Mouse (Mus musculus) myocyte (in vitro differentiated cells): ENCODE results near the gene Mrtfa. TPM values are rescaled to one million over a fixed set of nuclear protein-coding genes. Genes with fewer than 3 reads are reported as not detected.
A peak's percentile ranks its signal among the peaks of the same experiment; 100 is the strongest.

Source experiments
- H3K27me3 ChIP-seq: one replicate; pipeline ENCODE4 v1.6.1; 2011; ENCODE audit not compliant: control insufficient read depth, insufficient read depth, insufficient read length
- H3K36me3 ChIP-seq: one replicate; pipeline ENCODE4 v1.6.1; 2011; ENCODE audit not compliant: control insufficient read depth, insufficient read depth
- H3K4me2 ChIP-seq: one replicate; pipeline ENCODE4 v1.6.1; 2011; ENCODE audit warnings: low read depth, control low read depth
- H3K4me3 ChIP-seq: one replicate; pipeline ENCODE4 v1.5.1; 2011; ENCODE audit warnings: mild to moderate bottlenecking, control low read depth, moderate library complexity
- H3K79me2 ChIP-seq: one replicate; pipeline ENCODE4 v1.6.1; 2011; ENCODE audit not compliant: control insufficient read depth, insufficient read depth
- H3ac ChIP-seq: one replicate; pipeline ENCODE4 v1.6.1; 2011; ENCODE audit not compliant: control insufficient read depth, insufficient read length
- CEBPB ChIP-seq: IDR thresholded peaks from 2 replicates; pipeline ENCODE4 v1.6.1; 2011; ENCODE audit warnings: mild to moderate bottlenecking, moderate library complexity; ENCODE audit not compliant: poor library complexity, insufficient read depth, severe bottlenecking
- E2F4 ChIP-seq: IDR thresholded peaks from one replicate; pipeline ENCODE4 v1.6.1; 2011; ENCODE audit warnings: mild to moderate bottlenecking, control low read depth, moderate library complexity; ENCODE audit not compliant: insufficient read depth
- MAX ChIP-seq: IDR thresholded peaks from one replicate; pipeline ENCODE4 v1.6.1; 2011; ENCODE audit warnings: low read depth, mild to moderate bottlenecking, control low read depth
- MYOD1 ChIP-seq, 3 experiments: IDR thresholded peaks; one replicate each; pipeline ENCODE4 v1.6.1; 2011; ENCODE audit warnings: control low read depth in 2 of 3, low read depth in 2 of 3, mild to moderate bottlenecking in 2 of 3, moderate library complexity in 1 of 3; ENCODE audit not compliant: insufficient read length in 2 of 3, control insufficient read depth in 1 of 3
- MYOG ChIP-seq, 3 experiments: IDR thresholded peaks; one replicate each; pipeline ENCODE4 v1.6.1; 2011; ENCODE audit warnings: control low read depth in 2 of 3, low read depth in 2 of 3, mild to moderate bottlenecking in 2 of 3; ENCODE audit not compliant: insufficient read length in 2 of 3, control insufficient read depth in 1 of 3, insufficient read depth in 1 of 3
- POLR2A ChIP-seq: IDR thresholded peaks from one replicate; pipeline ENCODE4 v1.6.1; 2011; ENCODE audit warnings: low read depth, mild to moderate bottlenecking, control low read depth, moderate library complexity; ENCODE audit not compliant: insufficient read length
- POLR2AphosphoS2 ChIP-seq: IDR thresholded peaks from one replicate; pipeline ENCODE4 v1.6.1; 2011; ENCODE audit warnings: low read depth, control low read depth; ENCODE audit not compliant: insufficient read length
- REST ChIP-seq: IDR thresholded peaks from one replicate; pipeline ENCODE4 v1.6.1; 2011; ENCODE audit warnings: mild to moderate bottlenecking, control low read depth, moderate library complexity; ENCODE audit not compliant: insufficient read depth, insufficient read length
- SRF ChIP-seq: IDR thresholded peaks from one replicate; pipeline ENCODE4 v1.6.1; 2011; ENCODE audit warnings: low read depth; ENCODE audit not compliant: control insufficient read depth, insufficient read length
- TCF12 ChIP-seq: IDR thresholded peaks from one replicate; pipeline ENCODE4 v1.6.1; 2011; ENCODE audit warnings: mild to moderate bottlenecking, control low read depth; ENCODE audit not compliant: poor library complexity, insufficient read depth, severe bottlenecking
- TCF3 ChIP-seq: IDR thresholded peaks from one replicate; pipeline ENCODE4 v1.6.1; 2011; ENCODE audit warnings: low read depth, control low read depth; ENCODE audit not compliant: insufficient read length
- USF1 ChIP-seq: IDR thresholded peaks from one replicate; pipeline ENCODE4 v1.6.1; 2011; ENCODE audit warnings: low read depth, mild to moderate bottlenecking, control low read depth, moderate library complexity
- polyA plus RNA-seq: library from polyadenylated mRNA; unstranded; fragments of >200 nt; fragmentation: generic; extraction: Trizol; gene quantifications from one replicate; pipeline ENCODE4 v1.2.1, GENCODE M21; 2012; ENCODE audit warnings: missing spikeins

Gene Mrtfa
- polyA plus RNA-seq, 1 experiment = 36.0 TPM

DNA sequence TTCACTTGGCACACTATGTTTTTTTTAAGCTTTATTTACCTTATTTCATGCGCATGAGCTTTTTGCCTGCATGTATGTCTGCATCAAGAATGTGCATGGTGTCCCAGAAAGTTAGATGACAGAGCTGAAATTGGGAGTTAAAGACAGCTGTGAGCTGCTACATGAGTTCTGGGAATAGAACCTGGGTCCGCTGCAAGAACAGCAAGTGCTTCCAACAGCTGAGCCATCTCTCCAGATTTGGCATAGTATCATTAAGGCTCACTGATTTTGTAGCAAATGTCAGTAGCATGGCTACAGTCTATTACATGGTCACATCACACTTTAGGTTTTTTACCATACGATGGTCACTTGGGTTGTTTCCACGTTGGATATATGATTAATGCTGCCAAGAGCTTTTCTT, 97.5 kb downstream of the Mrtfa start:
- H3K4me3 ChIP-seq = no peak overlapping the region
- TF ChIP-seq TCF3 (no peak), POLR2AphosphoS2 (no peak), POLR2A (no peak), TCF12 (no peak), MYOD1 (IDR thresholded peaks at IDR 0.05; ENCODE audit: control insufficient read depth in 1 of 3, insufficient read length in 2 of 3, low read depth in 2 of 3) (peak in 2 of 3 experiments; percentile 57 to 61), MAX (no peak), E2F4 (no peak), CEBPB (no peak), MYOG (IDR thresholded peaks at IDR 0.05; ENCODE audit: control insufficient read depth in 1 of 3, insufficient read depth in 1 of 3, insufficient read length in 2 of 3, low read depth in 2 of 3) (peak in 2 of 3 experiments; percentile 58 to 80), REST (no peak), SRF (no peak)
- no peaks in the 10 kb centered on the region for H3K27me3 ChIP-seq
- no peak overlapping the region for H3K4me2 ChIP-seq
- no peak overlapping the region for H3ac ChIP-seq
- peaks cover 98% of the 10 kb centered on the region for H3K79me2 ChIP-seq
- H3K36me3 ChIP-seq = no peaks in the 10 kb centered on the region

GRCm38 (mm10) chr15:81091718-81092117, 98.8 kb downstream of the Mrtfa start:
- H3ac ChIP-seq = no peak overlapping the region
- TF ChIP-seq SRF (no peak), MYOG (IDR thresholded peaks at IDR 0.05; ENCODE audit: control insufficient read depth in 1 of 3, insufficient read depth in 1 of 3, insufficient read length in 2 of 3, low read depth in 2 of 3) (no peak), MAX (no peak), TCF3 (no peak), REST (no peak), USF1 (no peak), CEBPB (no peak), MYOD1 (IDR thresholded peaks at IDR 0.05; ENCODE audit: control insufficient read depth in 1 of 3, insufficient read length in 2 of 3, low read depth in 2 of 3) (no peak), POLR2AphosphoS2 (no peak), TCF12 (no peak), POLR2A (no peak), E2F4 (no peak)
- no peaks in the 10 kb centered on the region for H3K36me3 ChIP-seq
- peaks cover 90% of the 10 kb centered on the region for H3K79me2 ChIP-seq
- no peaks in the 10 kb centered on the region for H3K27me3 ChIP-seq
- H3K4me3 ChIP-seq = no peak overlapping the region
- no peak overlapping the region for H3K4me2 ChIP-seq

DNA sequence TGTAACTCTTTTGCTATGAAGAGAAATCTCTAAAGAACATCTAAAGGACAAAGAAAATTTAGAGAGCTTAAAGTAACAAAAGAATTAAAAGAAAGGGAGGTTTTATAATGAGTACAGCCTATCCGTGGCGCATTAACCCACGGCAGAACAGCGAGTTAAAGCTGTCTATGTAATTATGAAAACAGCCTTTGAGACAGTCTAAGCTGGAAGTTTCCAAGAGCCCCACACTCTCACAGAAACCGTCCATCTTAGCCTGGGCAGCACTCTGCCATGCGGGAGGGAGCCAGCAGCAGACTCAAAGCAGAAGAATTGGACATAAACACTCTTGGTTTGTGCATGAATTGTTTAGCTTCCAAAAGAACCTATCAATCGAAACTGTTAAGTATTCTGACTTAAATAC, 103.0 kb downstream of the Mrtfa start:
- no peak overlapping the region for H3ac ChIP-seq
- H3K79me2 ChIP-seq = peaks cover 89% of the 10 kb centered on the region
- TF ChIP-seq MAX = no peak
- no peak for TF ChIP-seq POLR2A
- TF ChIP-seq TCF3 = no peak
- no peak for TF ChIP-seq TCF12
- TF ChIP-seq MYOG (IDR thresholded peaks at IDR 0.05; ENCODE audit: control insufficient read depth in 1 of 3, insufficient read depth in 1 of 3, insufficient read length in 2 of 3, low read depth in 2 of 3) = no peak
- TF ChIP-seq REST = no peak
- no peak for TF ChIP-seq CEBPB
- TF ChIP-seq POLR2AphosphoS2 = no peak
- no peak for TF ChIP-seq USF1
- no peaks in the 10 kb centered on the region for H3K36me3 ChIP-seq
- H3K4me2 ChIP-seq = peak overlapping the region; percentile 94
- H3K4me3 ChIP-seq = no peak overlapping the region
- no peaks in the 10 kb centered on the region for H3K27me3 ChIP-seq

GRCm38 (mm10) chr15:81086644-81087480, 103.7 kb downstream of the Mrtfa start:
- Histone ChIP-seq H3K36me3 (no peaks in the 10 kb centered on the region), H3K79me2 (peaks cover 89% of the 10 kb centered on the region), H3K4me3 (peak overlapping the region; percentile 2), H3K4me2 (peak overlapping the region; percentile 94), H3ac (no peak overlapping the region), H3K27me3 (no peaks in the 10 kb centered on the region)
- TF ChIP-seq CEBPB (peak; percentile 95), MYOD1 (IDR thresholded peaks at IDR 0.05; ENCODE audit: control insufficient read depth in 1 of 3, insufficient read length in 2 of 3, low read depth in 2 of 3) (peak in 1 of 3 experiments; percentile 18), POLR2AphosphoS2 (no peak)

- no peak overlapping the region for H3K4me2 ChIP-seq
- peaks cover 87% of the 10 kb centered on the region for H3K79me2 ChIP-seq
Measured at GRCm38 (mm10) chr15:81083826-81084225, 106.7 kb downstream of the Mrtfa start.

More at GRCm38 (mm10) chr15:81083826-81084225, 106.7 kb downstream of the Mrtfa start:
- Histone ChIP-seq H3K27me3 (no peaks in the 10 kb centered on the region), H3K4me3 (no peak overlapping the region), H3ac (no peak overlapping the region), H3K36me3 (no peaks in the 10 kb centered on the region)
- TF ChIP-seq POLR2AphosphoS2 (no peak), MYOD1 (IDR thresholded peaks at IDR 0.05; ENCODE audit: control insufficient read depth in 1 of 3, insufficient read length in 2 of 3, low read depth in 2 of 3) (no peak), REST (no peak), POLR2A (no peak), MAX (no peak), USF1 (no peak), CEBPB (no peak), E2F4 (no peak), TCF12 (no peak), MYOG (IDR thresholded peaks at IDR 0.05; ENCODE audit: control insufficient read depth in 1 of 3, insufficient read depth in 1 of 3, insufficient read length in 2 of 3, low read depth in 2 of 3) (no peak), SRF (no peak)
